Mouse (Mus musculus): Measurements from ENCODE around the gene Npas2. TPM values are rescaled to one million over a fixed set of nuclear protein-coding genes. Genes with fewer than 3 reads are reported as not detected.

The Npas2 gene
- total and polyA plus RNA-seq, 2 experiments from 2014 or later: 0.80 to 2.8 TPM

GRCm38 (mm10) chr1:39206942-39207341, 13.4 kb downstream of the Npas2 start:
- Histone ChIP-seq H3K4me2 (ENCODE audit: low read depth, low read length) (no peak overlapping the region), H3K27ac (no peak overlapping the region), H3K4me1 (ENCODE audit: insufficient read depth, low read length) (no peaks in the 10 kb centered on the region), H3K27me3 (ENCODE audit: insufficient read depth, low read length) (no peaks in the 10 kb centered on the region; the same call in 1 of the 2 replicates), H3K36me3 (ENCODE audit: insufficient read depth, low read length) (no peaks in the 10 kb centered on the region), H3K9ac (replicated peaks; ENCODE audit: low read length) (no peak overlapping the region), H3K9me3 (ENCODE audit: low read length) (no peaks in the 10 kb centered on the region), H3K4me3 (ENCODE audit: low read length) (no peak overlapping the region)
- 53% methylated on average over 7 of the region's 7 CpGs for WGBS
- ATAC-seq: no peak
- TF ChIP-seq CTCF (IDR thresholded peaks at IDR 0.05; ENCODE audit: low read depth): peak; percentile 20; the same call in 1 of the 2 replicates
- peak; percentile 15 for DNase-seq (ENCODE audit: low spot score)

- ATAC-seq (no peak), DNase-seq (ENCODE audit: low spot score) (no peak)
- no peaks in the 10 kb centered on the region for H3K27me3 ChIP-seq (ENCODE audit: insufficient read depth, low read length)
- H3K9me3 ChIP-seq (ENCODE audit: low read length): no peaks in the 10 kb centered on the region
- H3K4me3 ChIP-seq (ENCODE audit: low read length): no peak overlapping the region
- H3K4me1 ChIP-seq (ENCODE audit: insufficient read depth, low read length): no peaks in the 10 kb centered on the region
- 72% methylated on average over 5 of the region's 5 CpGs for WGBS
- peak; percentile 39 for TF ChIP-seq CTCF (IDR thresholded peaks at IDR 0.05; ENCODE audit: low read depth)
- no peak overlapping the region for H3K4me2 ChIP-seq (ENCODE audit: low read depth, low read length)
- no peaks in the 10 kb centered on the region for H3K36me3 ChIP-seq (ENCODE audit: insufficient read depth, low read length)
- H3K27ac ChIP-seq: no peak overlapping the region
- H3K9ac ChIP-seq (replicated peaks; ENCODE audit: low read length): no peak overlapping the region
These were observed 17.4 kb downstream of the Npas2 start for GRCm38 (mm10) chr1:39210928-39211327.

- Histone ChIP-seq H3K4me2 (ENCODE audit: low read depth, low read length) (no peak overlapping the region), H3K9me3 (ENCODE audit: low read length) (no peaks in the 10 kb centered on the region), H3K27ac (no peak overlapping the region), H3K4me1 (ENCODE audit: insufficient read depth, low read length) (no peaks in the 10 kb centered on the region), H3K4me3 (ENCODE audit: low read length) (no peak overlapping the region), H3K36me3 (ENCODE audit: insufficient read depth, low read length) (no peaks in the 10 kb centered on the region), H3K9ac (replicated peaks; ENCODE audit: low read length) (no peak overlapping the region), H3K27me3 (ENCODE audit: insufficient read depth, low read length) (no peaks in the 10 kb centered on the region)
- ATAC-seq (no peak), DNase-seq (ENCODE audit: low spot score) (no peak)
- 84% methylated on average over 6 of the region's 6 CpGs for WGBS
- TF ChIP-seq CTCF (IDR thresholded peaks at IDR 0.05; ENCODE audit: low read depth): no peak
These were observed 19.5 kb downstream of the Npas2 start for GRCm38 (mm10) chr1:39212982-39213381.

GRCm38 (mm10) chr1:39217584-39217983, 24.1 kb downstream of the Npas2 start:
- no peaks in the 10 kb centered on the region for H3K27me3 ChIP-seq (ENCODE audit: insufficient read depth, low read length)
- ATAC-seq (no peak), DNase-seq (ENCODE audit: low spot score) (no peak)
- 83% methylated on average over 3 of the region's 3 CpGs for WGBS
- no peak overlapping the region for H3K4me3 ChIP-seq (ENCODE audit: low read length)
- H3K36me3 ChIP-seq (ENCODE audit: insufficient read depth, low read length): no peaks in the 10 kb centered on the region
- peak; percentile 58 for TF ChIP-seq CTCF (IDR thresholded peaks at IDR 0.05; ENCODE audit: low read depth)
- no peak overlapping the region for H3K4me2 ChIP-seq (ENCODE audit: low read depth, low read length)
- no peaks in the 10 kb centered on the region for H3K4me1 ChIP-seq (ENCODE audit: insufficient read depth, low read length)
- no peaks in the 10 kb centered on the region for H3K9me3 ChIP-seq (ENCODE audit: low read length)
- H3K27ac ChIP-seq: no peak overlapping the region
- H3K9ac ChIP-seq (replicated peaks; ENCODE audit: low read length): no peak overlapping the region

GRCm38 (mm10) chr1:39228401-39228800, 34.9 kb downstream of the Npas2 start:
- WGBS: 94% methylated on average over 5 of the region's 5 CpGs
- H3K9ac ChIP-seq (replicated peaks; ENCODE audit: low read length): no peak overlapping the region
- no peak overlapping the region for H3K4me3 ChIP-seq (ENCODE audit: low read length)
- no peaks in the 10 kb centered on the region for H3K9me3 ChIP-seq (ENCODE audit: low read length)
- H3K4me1 ChIP-seq (ENCODE audit: insufficient read depth, low read length): no peaks in the 10 kb centered on the region
- H3K27me3 ChIP-seq (ENCODE audit: insufficient read depth, low read length): no peaks in the 10 kb centered on the region
- H3K4me2 ChIP-seq (ENCODE audit: low read depth, low read length): no peak overlapping the region
- no peak overlapping the region for H3K27ac ChIP-seq
- DNase-seq (ENCODE audit: low spot score) (no peak), ATAC-seq (no peak)
- H3K36me3 ChIP-seq (ENCODE audit: insufficient read depth, low read length): no peaks in the 10 kb centered on the region
- TF ChIP-seq CTCF (IDR thresholded peaks at IDR 0.05; ENCODE audit: low read depth): no peak

GRCm38 (mm10) chr1:39230021-39230420, 36.5 kb downstream of the Npas2 start:
- TF ChIP-seq CTCF (IDR thresholded peaks at IDR 0.05; ENCODE audit: low read depth): no peak
- Histone ChIP-seq H3K27ac (no peak overlapping the region), H3K4me3 (ENCODE audit: low read length) (no peak overlapping the region), H3K4me2 (ENCODE audit: low read depth, low read length) (no peak overlapping the region), H3K36me3 (ENCODE audit: insufficient read depth, low read length) (no peaks in the 10 kb centered on the region), H3K9me3 (ENCODE audit: low read length) (no peaks in the 10 kb centered on the region), H3K9ac (replicated peaks; ENCODE audit: low read length) (no peak overlapping the region), H3K27me3 (ENCODE audit: insufficient read depth, low read length) (no peaks in the 10 kb centered on the region), H3K4me1 (ENCODE audit: insufficient read depth, low read length) (no peaks in the 10 kb centered on the region)
- 73% methylated on average over 3 of the region's 3 CpGs for WGBS
- DNase-seq (ENCODE audit: low spot score) (no peak), ATAC-seq (no peak)

GRCm38 (mm10) chr1:39234815-39235449, 41.4 kb downstream of the Npas2 start:
- no peaks in the 10 kb centered on the region for H3K36me3 ChIP-seq (ENCODE audit: insufficient read depth, low read length)
- H3K4me1 ChIP-seq (ENCODE audit: insufficient read depth, low read length): no peaks in the 10 kb centered on the region
- no peaks in the 10 kb centered on the region for H3K9me3 ChIP-seq (ENCODE audit: low read length)
- H3K4me2 ChIP-seq (ENCODE audit: low read depth, low read length): no peak overlapping the region
- no peak for ATAC-seq
- no peak for TF ChIP-seq CTCF (IDR thresholded peaks at IDR 0.05; ENCODE audit: low read depth)
- H3K27me3 ChIP-seq (ENCODE audit: insufficient read depth, low read length): no peaks in the 10 kb centered on the region
- no peak overlapping the region for H3K4me3 ChIP-seq (ENCODE audit: low read length)
- H3K9ac ChIP-seq (replicated peaks; ENCODE audit: low read length): no peak overlapping the region
- 90% methylated on average over 11 of the region's 11 CpGs for WGBS
- DNase-seq (ENCODE audit: low spot score): no peak
- H3K27ac ChIP-seq: no peak overlapping the region
